Mouse (Mus musculus) B cell, adult 2 months (primary cell): ENCODE data around the gene Nol4l.

Source experiments
- DNase-seq, 2 experiments: peaks; one replicate each; pipeline ENCODE4 v3.0.0; 2022

Nol4l gene

DNA sequence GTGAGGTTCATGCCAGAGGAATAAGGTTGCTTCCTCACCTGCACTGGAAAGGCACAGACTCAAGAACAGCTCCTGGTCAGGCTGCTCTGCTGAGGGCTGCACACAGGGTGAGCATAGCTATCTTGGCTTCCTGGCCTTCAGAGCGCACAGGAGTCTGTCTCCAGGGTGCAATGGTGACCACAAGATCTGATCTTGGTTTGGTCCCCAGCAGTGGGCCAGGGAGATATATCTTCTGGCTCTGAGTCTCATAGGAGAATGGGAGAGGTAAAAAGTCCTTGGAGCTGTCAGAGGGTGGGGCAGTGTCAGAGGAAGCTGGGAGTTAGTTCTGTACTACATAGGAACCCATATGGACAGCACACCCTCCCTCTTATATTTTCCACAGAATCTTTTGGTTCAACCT lies 50.3 kb downstream of the Nol4l start:
- DNase-seq, result no peak

DNA sequence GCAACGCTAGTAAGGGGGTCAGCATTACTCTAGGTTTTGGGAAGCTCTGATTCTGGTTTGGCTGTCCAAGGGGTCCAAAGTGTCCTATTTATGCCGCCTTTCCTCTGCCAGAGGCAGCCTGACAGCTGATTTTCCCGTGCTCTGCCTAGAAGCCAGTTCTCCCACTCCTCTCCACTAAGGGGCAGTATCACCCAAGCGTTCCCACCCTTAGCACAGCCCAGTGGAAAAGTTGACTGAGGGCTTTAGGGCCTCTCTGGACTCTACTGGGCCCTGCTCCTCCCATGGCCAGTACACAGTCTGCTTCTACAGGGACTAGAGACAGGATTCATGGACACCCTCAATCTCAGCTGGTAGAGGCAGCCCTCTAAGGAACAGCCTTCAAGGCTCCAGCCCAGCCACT lies 51.2 kb downstream of the Nol4l start:
- peak; percentile 72 to 74 for DNase-seq

DNA sequence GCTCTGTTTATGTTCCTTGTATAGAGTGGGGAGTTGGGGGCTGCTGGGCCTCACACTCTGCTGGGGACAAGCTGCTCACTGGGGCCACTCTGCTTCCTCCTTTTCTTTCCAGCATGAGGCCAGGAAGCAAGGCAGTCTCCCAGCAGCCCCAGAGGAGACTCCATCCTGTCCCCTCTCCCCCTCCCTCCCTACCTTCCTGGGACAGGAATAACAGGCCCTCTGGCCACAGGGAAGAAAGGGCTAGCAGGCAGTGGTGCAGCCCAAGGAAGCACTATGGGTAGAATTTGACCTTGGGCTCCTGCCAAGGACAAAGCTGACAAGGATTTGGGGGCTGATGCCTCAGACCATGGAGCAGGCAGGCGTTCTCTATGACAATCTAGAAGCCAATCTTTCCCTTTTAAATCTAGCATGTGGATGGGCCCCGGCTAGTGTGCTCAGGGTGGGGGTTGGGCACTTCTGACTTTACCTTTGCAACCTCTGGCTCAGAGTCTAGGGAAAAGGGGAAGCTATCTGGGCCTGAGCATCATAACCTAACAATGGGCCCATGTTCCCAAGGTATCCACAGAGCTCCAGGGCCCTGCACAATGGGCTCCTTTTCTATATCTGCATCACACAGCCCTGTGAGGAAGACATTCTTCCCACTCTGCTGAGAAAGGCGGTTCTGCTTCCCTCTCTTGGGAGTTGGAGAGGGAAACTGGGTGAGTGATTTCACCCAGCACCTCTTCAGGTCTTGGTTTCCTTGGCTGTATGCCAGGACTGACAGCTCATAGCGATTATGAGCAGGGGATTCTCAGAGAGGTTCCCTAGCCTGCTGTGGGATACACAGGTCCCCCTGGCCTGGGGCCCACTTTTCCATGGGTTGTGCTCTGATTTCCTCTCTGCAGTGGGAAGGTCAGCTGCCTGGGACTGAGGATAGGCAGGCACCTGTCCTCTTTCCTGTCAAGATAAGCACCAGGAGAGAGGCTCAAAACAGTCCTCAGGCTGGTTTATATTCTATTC lies 54.4 kb downstream of the Nol4l start:
- no peak for DNase-seq

- no peak for DNase-seq
Measured at GRCm38 (mm10) chr2:153470983-153471382, 58.8 kb downstream of the Nol4l start.

GRCm38 (mm10) chr2:153469764-153470163 lies 60.0 kb downstream of the Nol4l start:
- DNase-seq, result no peak

GRCm38 (mm10) chr2:153469317-153469716 lies 60.5 kb downstream of the Nol4l start:
- DNase-seq, result no peak

DNA sequence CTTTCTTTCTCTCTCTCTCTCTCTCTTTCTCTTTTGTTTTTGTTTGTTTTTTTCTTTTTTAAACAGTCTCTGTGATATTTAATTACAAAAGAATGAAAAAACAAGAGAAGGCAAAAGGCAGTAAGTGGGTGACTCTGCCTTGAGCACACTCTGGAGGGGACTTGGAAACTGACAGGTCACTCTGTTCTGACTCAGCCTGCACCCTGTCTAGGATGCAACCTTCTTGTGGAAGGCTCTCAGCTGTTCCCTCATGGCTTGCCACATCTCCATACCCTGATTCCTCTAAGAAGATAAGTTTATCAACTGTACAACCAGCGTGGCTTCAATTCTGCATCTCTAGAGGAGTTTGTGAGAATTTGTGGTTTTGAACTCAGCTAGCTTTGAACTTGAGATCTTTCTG lies 62.4 kb downstream of the Nol4l start:
- no peak for DNase-seq

DNA sequence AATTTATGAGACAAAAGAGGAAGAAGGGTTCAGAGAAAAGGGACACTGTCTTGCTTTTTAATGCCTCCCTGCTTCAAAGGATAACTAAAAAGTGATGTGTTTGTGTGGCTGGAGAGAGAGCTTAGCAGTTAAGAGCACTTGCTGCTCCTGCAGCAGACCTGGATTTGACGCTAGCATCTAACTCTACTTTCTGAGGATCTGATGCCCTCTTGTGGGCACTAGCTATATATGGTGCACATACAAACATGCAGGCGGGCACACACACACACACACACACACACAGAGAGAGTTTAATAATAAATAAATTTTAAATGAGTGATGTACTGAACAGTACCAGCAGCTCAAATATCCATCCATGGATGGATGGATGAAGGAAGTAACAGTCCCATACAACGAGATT lies 66.5 kb downstream of the Nol4l start:
- no peak for DNase-seq

DNA sequence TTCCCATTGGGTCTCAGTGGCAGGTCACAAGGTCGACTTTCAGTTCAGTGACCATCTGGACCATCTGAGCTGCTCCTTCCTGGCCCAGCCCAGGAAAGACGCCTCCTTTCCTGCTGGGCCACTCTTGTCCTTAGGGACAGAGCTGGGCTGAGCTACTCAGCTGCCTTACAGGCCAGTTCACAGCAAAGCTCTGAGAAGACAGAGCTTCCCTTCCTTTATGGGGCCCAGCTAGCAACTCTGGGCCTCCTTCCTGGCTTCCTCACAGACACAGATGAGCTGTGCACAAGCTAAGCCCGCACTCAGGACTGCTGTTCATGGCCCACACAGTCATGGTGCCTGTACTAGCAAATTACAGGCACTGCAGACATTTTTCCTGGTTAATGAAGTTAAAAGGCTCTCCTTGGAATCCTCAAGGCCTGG lies 71.7 kb downstream of the Nol4l start:
- DNase-seq, result no peak

- no peak for DNase-seq
Measured at GRCm38 (mm10) chr2:153457467-153457866, 72.3 kb downstream of the Nol4l start.

DNA sequence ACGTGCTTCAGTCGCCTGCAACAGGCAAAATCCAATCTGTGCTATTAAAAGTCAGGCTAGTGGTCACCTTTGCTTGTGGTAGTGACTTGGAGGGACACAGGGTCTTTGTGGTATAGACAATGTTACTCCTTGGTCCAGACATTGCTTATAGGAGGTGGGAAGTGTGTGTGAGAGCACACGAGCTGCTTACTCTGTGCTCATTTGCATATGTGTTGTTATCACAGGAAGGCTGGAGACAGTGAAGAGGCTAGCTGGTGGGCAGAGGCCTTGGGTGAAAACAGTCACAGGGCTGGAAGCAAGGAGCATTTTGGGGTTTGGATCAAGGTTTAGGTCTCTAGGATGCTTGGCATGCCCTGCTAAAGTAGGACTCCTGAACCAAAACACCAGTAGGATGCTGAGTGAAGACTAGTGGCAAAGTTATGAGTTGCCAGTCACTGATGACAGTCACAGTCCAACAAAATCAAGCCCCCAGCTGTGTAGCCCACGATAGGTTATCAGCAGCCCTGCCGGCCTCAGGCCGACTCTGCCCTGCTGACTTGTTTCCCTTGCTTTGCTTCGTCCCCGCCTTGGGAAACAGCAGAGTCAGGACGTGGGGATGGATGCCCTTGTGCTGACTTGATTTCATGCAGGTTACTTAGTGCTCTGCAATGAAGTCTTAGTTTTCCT lies 74.8 kb downstream of the Nol4l start:
- DNase-seq, result no peak

- no peak for DNase-seq
Measured at GRCm38 (mm10) chr2:153453961-153454759, 75.6 kb downstream of the Nol4l start.

GRCm38 (mm10) chr2:153448519-153448918 lies 81.3 kb downstream of the Nol4l start:
- DNase-seq, result no peak

DNA sequence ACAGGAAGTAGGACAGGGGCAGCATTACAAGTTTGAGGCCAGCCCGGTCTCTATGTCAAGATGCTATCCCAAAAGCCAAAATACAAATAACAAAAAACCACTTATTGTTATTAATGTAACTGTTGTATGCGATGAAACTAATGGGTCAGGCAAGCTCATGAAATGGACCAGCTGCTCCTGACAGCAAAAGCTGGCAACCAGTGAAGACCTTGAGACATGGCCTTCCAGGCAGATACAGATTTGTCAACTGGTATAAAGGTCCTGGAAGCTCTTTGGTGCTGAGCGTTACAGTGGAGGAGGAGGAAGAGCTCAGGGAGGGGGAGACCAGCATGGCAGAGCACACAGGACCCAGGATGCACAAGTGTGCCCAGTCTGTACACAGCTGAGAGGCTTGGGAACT lies 82.1 kb downstream of the Nol4l start:
- DNase-seq, result no peak

DNA sequence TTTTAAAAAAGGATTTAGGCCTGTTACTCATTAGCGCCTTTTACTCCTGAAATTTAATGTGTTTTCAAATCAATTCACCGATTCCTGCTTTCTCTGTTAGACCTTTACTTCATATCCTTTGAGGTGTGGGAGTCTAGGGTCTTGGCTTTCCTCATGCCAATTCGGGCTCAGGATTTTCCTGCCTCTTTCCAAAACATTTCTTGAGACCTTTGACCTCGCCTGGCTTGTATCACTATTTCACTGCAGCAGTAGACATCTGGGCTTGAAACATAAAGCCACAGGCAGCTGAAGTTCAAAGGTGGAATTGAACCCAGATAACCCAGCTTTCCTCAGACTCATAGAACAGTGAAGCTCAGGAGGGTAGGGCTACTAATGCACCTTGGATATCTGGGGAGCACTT lies 83.3 kb downstream of the Nol4l start:
- no peak for DNase-seq

DNA sequence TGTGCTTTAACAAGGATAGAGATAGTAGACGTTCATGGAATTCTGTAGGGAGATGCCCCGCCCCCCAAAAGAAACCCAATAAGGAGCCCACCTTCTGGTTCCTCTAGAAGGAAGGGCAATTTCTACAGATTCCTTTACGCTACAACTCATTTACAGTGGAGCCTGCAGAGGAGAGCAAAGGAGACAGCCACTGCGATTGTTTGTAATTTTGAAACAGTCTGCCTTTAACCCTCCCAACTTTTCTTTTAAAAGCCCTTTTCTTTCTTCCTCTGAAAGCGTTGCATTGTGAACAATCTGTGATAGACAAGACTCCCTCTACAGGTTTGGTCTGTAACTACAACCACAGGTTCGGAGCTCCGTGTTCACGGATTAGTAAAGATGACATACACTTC lies 83.8 kb downstream of the Nol4l start:
- peak; percentile 59 to 62 for DNase-seq

GRCm38 (mm10) chr2:153445137-153446016 lies 84.4 kb downstream of the Nol4l start:
- DNase-seq, result peak; percentile 36 to 39

GRCm38 (mm10) chr2:153444254-153445136 lies 85.3 kb downstream of the Nol4l start:
- peak; percentile 54 for DNase-seq

GRCm38 (mm10) chr2:153443434-153444240 lies 86.1 kb downstream of the Nol4l start:
- DNase-seq, result peak; percentile 15 to 34

GRCm38 (mm10) chr2:153442720-153443119 lies 87.1 kb downstream of the Nol4l start:
- no peak for DNase-seq
